Mouse (Mus musculus) R1 (cell line): ENCODE results near the gene Gm6899.
A peak's percentile ranks its signal among the peaks of the same experiment; 100 is the strongest.

ENCODE experiments used
- DNase-seq: peaks from one replicate; pipeline ENCODE4 v3.0.0-alpha.2; 2018; ENCODE audit warnings: low read depth, low spot score

The Gm6899 gene

GRCm38 (mm10) chr11:26593061-26594059 is at the start of gene Gm6899, which contains the start of gene Vrk2:
Gene Gm6899, plus strand, starts transcription at chr11:26593241.
Gene Vrk2, minus strand, starts transcription at chr11:26593999.
- peak; percentile 85 for DNase-seq

DNA sequence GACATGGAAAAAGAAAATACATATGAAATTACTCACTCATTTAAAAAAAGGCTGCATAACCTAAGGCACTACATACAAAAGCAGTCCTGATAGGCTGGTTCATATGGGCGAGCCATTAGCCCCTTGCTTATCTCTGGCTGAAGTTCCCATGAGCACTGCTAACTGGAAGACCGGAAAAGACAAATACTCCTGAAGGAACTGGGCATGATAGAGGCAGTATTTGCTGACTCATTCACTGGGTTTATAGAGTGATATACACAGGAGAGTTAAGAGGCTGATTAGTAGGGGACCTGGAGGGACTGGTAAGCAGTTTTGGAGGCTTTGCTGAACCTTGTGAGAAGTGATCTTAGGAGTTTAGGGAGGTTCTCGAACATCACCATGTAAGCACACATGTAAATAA is 41.5 kb upstream of the Gm6899 start:
- DNase-seq: no peak

DNA sequence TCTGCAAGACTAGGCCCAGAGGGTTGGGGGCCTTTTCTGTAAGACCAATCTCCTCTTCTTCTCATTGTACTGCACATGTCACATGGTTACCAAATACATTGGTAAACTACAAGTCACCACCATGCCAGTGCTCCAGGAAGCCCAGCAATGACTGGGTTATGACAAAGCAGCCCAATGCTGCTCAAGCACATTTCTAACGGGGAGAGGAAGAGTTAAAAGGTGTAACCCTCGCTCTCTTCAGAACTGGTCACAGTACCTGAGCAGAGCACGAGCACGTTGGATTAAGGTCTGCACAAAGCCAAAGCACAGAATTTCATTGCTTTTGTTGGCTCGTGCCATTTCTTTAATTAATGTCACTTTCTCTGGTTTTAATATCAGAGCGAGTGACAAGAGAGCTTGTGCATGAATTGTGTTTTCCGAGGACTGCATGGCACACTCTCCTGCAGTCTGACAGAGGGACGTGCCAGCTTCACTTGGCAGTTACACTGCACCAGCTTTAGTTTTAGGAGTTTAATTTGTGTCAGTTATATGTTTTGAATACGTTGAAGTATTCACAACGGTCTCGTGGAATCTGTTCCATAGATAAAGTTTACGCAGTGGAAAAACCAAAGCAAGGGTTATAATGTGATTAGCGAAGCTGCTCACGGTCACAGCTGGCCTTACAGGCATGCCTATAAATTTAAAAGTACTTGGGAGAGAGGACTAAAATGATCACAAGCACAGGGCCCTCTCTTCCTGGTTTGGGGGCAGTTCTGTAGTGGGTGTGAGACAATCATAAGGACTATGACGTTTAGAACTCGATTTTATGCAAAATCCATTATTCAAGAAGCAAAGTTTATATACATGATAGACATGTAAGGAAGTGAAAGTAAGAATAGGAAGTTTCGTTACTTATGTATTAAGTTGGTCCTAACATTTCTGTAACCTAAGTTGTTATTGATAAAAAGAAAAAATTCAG is 7.4 kb upstream of the Gm6899 start:
- DNase-seq: no peak

DNA sequence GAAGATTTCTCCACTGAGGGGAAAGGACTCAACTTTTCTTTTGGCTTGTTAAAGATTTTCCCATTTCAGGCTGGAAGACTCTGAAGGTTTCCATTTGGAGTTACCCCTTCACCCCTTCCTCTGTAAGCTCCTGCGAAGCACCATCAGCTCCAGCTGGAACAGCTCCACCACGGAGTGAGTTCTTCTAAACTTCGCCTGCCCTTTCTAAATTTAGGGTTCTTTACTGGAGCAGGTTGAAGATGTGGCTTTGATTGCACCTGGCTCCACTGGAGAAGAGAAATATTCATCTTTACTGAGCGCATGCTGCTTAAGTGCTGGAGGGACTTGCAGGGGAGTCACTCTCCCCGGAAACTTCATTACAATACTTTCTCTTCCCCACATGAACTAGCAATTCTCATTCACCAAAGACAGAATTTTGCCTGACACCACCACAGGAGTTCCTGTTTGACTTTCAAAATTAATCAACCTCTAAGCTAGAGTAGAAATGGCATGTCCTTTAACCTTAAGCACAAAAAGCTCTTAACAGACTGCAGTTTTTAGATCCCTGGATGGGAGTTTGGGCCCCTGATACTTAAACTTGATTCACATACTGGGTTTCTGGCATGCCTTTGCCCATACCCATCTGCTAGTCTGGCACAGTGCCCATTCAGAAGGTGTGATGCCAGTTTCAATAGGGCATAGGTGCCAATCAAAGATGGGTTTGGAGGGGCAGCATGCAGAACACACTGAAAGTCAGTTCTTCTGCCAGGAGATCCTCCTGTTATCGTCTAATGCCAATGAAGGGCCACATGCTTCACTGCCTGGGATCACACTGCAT is 6.5 kb upstream of the Gm6899 start:
- no peak for DNase-seq

GRCm38 (mm10) chr11:26587184-26587524 is 5.9 kb upstream of the Gm6899 start:
- no peak for DNase-seq

DNA sequence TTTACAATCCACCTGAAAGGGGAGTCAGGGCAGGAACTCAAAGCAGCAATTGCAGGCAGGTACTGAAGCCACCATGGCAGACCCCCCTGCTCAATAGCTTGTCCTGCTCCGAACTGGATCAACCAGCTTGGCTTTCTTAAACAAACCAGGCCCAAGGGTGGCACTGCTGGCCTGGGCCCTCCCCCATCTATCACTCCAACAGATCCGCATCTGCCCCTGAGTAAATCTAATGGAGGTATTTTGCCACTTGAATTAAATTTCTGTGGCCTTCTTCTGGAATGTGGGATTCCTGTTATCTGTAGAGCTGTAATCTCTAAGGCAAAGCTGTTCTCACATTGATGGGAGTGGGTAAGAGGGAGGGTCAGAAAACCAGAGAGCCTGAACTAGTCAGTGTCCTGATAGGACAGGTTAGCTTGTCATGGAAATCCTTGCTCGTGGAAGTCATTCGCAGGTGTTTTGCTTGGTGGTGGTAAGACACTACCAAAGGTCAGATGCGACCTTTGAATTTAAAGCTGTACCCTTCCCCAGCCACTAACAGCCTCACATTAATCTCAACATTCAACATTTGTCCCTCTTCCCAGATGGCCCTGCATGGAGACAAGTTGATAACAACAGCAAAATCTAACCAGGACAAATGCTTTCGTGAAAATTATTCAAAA is 517 bp upstream of the Gm6899 start:
- DNase-seq: peak; percentile 31

DNA sequence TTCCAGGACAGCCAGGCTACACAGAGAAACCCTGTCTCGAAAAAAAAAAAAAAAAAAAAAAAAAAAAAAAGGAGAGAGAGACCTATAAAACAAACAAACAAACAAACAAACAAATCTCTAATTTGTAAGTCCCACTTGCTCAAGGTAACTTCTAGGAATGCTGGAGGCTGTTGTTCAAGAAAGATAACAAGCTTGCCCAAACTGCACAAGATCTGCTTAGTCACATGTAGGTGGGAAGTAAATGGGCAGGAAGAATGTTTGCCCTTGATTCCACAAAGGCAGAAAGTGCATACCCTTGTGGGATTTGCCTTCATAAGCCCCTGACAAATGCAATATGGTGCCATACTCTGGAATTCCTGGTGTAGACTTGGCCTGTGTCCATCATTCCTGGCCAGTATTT is 1.4 kb downstream of the Gm6899 start:
- no peak for DNase-seq

DNA sequence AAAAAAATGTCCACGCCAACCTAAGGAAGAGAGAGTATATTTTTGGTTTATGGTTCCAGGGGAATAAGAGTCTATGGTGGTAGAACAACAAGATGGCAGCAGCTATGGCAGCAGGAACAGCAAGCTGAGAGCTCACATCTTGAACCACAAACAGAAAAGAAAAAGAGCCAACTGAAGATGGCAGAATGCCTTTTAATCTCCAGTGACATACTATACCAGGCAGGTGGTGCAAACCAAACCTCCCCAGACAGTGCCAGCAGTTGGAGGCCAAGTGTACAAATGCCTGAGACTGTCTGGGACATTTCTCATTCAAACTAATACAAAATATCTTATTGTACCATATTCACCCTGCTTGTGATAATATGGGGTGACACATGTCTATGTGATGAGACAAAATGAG is 3.1 kb downstream of the Gm6899 start:
- DNase-seq: no peak

- no peak for DNase-seq
Observed at GRCm38 (mm10) chr11:26597145-26597544, 4.1 kb downstream of the Gm6899 start.

GRCm38 (mm10) chr11:26597761-26598160 is 4.7 kb downstream of the Gm6899 start:
- DNase-seq: no peak

GRCm38 (mm10) chr11:26598876-26599275 is 5.8 kb downstream of the Gm6899 start:
- no peak for DNase-seq

GRCm38 (mm10) chr11:26600692-26601091 is 7.7 kb downstream of the Gm6899 start:
- no peak for DNase-seq

DNA sequence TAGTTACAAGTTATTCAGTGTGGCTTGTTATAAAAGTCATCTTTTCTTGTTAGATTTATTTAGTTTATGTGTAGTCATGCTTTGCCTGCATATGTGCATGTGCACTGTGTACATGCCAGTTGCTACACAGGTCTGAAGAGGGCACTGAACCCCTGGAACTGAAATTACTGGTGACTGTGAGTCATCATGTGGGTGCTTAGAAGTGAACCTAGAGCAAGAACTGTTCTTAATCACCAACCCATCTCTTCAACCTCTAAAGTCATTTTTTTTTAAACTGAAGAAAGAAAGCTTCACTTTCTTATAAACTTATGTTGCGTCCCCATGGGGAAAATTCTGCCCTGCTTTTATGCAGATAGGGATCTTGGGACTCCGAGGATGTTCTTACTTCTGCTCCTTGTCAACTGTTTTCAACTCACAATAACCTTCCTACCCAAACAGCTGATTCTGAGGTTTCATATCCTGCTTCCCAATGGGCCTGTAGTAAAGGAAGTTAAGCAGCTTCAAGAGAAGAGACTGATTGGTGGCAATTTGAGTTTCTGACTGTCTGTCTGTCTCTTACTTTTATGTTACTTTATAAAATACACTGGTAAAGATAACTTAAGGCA is 8.6 kb downstream of the Gm6899 start:
- DNase-seq: no peak

DNA sequence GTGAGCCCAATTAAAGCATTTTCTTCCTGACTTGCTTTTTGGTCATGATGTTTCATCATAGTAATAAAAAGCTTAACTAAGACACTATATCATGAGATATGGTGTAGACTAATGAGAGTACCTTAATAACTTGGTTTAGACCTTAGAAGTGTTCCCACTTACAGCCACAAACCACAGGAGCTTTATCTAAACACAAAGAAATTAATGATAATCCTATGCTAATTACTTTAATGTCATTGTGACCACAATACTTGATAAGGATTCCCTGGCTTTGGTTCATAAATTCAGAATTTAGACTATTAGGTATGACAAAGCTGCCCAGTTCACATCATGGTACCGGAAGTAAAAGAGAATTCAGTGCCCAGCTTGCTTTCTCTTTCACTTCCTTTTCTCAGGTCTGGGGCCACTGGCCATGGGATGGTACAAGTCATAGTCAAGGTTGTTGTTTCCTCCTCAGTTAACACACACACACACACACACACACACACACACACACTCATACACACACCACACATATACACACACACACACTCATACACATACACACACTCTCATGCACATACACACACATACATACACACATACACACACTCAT is 11.1 kb downstream of the Gm6899 start:
- no peak for DNase-seq

DNA sequence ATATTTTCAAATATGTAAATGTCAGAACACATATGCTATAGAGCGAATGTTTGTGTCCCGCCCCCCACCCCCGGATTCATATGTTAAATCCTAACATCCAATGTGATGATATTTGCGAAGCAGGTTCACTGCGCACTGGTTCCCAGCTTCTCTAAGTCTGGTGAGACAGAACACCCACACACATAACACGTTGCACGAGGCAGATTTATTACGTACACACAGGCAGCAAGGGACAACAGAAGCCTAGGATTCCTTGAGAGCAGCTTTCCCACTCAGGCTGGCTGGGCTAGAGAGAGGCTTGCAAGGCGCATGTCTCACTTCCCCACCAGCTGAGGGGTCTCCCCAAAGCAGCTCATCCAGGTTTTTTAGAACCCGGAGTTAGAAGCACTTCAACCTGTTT is 15.8 kb downstream of the Gm6899 start:
- no peak for DNase-seq

DNA sequence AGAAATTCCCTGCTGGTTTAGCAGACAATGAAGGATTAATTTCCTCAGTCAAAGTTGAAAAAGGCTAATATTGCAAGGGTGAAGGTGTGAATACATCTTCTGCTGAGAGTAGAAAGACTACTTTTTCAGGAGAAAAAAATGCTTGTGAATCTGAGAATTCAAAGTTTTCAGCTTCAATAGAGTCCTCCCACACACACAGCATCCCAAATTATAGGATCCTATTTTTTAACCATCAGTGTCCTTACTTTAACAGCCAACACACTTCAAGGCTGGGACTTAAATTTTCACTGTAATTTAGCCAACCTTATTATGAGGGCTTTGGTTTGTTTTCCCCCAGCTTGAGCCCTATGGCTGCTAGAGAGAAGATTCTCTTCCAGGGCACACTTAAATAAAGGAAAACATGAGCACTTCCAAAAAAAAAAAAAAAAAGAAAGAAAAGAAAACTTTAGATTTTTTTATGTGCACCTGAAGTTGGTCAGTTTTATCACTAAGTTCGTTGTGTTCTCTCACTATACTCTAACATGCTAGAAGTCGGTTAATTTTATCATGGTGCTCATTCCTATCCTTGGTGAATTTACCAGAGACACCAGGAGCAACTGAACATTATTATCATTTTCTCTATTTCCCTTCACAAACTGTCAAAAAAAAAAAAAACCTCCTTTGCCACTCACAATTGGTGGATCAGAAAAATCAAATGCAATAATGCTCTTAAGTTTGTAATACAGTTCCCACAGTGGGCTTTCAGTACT is 25.6 kb downstream of the Gm6899 start:
- no peak for DNase-seq

- no peak for DNase-seq
Observed at GRCm38 (mm10) chr11:26622727-26623126, 29.7 kb downstream of the Gm6899 start.

DNA sequence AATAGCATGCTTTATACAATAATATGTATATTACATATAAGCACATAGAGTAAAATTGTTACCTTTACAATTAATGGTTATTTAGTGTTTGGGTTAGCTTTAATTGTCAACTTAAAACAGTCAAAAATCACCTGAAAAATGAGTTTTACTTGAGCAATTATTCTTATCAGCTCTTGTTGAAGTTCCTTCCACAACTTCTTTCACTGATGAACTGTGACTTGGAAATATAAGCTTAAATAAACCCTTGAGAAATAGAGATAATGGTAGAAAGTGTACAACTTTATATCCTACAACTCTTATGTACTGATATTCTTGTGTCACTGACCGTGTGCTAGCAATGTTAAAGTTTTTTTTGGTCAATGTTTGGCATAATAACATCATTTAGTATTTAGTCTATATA is 43.2 kb downstream of the Gm6899 start:
- no peak for DNase-seq

DNA sequence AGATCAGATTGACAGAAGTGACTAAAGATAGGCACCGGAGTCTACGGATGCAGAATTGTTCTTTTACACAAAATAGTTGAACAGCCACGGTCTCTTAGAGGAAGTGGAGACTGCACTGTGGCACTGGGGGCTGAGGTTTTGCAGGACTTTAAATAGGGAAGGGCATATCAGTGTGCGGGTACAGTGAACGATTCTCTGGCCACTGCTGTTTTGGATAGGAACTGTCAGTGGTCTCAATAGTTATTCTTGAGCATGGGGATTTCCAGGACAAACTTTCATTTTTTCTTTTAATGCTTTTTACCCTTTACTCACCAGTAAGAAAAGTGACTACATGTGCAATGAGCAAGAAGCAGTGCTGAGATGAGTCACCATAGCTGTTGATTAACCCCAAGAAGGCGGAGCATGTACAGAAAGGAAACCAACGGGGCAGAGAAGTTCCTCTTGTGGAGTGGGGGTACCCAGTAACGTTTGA is 47.3 kb downstream of the Gm6899 start:
- DNase-seq: no peak
